Mouse (Mus musculus) T-helper 2 cell (primary cell): ENCODE measurements around the gene Cdc25a.

ENCODE experiments used
- in situ Hi-C: fragments of 300-600 bp; cut with MboI, MseI; formaldehyde crosslinking; loops from one replicate; pipeline ENCODE4 v1.15.1; 2025; ENCODE audit warnings: high pct_unique_total_duplicates

Gene Cdc25a

DNA sequence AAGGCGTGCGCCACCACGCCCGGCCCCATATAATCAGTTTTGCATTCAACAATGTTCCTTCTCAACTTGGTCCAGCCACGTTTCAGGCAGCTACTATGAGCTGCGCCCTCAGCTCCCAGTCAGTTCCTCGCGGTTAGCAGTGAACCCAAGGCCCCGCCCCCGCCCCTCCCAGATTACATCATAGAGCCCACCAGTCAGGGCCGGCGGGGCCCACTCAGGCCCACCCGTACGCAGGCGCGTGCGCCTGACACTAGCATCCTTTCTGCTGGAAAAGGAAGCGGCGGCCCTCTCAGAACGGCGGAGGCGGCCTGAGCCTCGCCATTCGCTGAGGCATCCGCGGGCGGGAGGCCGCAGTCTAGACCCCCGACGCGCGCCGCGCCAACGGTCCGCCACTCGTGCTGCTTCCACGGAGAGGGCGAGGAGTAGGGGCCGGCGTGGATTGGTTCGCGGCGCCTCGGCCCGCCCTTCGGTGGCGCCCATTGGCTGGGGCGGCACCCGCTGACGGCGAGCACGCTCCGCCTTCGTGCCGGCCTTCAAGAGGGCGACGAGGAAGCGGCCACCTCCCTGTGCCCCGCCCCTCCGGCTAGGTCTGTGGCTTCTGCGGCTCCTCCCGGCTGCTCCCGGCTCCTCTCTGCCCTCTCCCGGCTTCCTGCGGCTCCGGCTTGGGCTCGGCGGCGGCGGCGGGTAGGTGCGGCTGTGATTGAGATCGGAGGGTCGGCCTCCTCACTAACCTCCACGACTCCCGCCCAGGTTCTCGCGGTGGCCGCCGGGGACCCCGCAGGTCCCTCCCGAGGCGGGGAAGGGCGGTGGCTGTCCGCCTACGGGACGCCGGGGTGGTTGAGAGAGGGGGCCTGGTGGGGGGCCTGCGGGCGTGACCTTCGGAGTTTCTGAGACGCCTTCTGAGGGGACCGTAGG lies 56.1 kb downstream of the Cdc25a start, which contains the start of gene Map4:
Map4 (plus strand) TSS at position 204 of the 915 bp plus-strand sequence.
- in situ Hi-C loops, result no loop called here

DNA sequence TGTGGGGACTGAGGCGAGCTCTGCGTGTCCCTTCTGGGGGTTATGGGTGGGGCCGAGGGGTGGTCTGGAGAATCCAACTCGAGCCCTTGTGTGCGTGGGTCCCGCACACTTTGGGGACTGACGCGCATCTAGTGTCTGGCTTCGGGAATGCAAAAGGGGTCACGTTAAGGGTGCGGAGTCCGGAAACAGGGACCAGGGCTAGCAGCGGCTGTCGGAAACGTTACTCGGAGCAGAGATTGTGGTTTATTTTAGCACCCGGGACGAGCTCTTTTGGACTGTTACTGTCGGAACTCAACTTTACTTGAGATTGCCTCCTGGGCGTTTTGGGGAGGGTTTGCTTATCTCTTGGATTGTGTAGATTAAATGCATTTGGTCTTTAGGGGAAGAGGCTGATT lies 57.0 kb downstream of the Cdc25a start:
- in situ Hi-C loops, result no loop called here

DNA sequence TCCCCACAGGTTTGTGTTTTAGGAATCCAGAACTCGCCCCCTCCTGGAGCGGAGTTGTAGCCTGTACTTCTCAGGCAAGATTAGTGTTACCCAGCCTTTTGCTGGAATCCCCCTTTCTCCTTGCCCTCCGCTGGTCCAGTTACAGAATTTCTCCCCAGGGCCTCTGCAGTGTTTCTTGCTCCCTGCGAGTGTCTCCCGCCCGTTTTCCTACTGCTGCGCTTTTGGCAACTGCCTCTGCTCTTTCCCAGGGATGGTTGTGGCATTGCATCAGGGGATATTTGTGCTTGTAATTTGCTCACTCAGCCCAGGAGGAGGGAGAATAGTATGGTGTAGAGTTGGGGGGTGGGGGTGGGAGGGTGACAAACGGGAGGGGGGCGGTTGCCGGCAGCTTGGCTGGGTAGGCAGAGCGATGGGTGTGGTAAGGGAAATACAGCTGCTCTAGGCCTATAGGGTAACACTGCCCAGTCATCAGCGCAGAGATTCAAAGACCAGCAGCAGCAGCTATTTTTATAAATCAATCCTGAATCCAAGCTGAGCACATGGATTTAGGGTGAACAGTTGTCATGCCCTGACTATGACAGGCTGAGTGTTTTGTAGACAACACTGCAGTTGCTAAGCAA lies 57.5 kb downstream of the Cdc25a start:
- in situ Hi-C loops, result no loop called here

DNA sequence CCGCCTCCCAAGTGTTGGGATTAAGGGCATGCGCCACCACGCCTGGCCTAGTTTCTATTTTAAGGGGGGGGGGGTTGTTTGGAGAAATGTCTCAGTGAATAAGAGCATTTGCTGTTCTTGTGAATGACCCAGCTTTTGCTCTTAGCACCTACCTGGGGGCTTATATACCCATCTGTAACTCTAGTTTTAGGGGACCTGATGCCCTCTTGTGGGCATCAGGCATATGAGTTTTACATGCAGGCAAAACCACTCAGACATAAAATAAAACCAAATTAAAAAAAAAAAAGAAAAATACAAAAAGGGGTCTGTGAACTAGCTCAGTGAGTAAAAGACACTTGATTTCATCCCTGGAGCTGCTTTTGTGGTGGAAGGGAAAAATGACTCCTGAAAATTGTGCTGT lies 64.0 kb downstream of the Cdc25a start:
- in situ Hi-C loops, result no loop called here

DNA sequence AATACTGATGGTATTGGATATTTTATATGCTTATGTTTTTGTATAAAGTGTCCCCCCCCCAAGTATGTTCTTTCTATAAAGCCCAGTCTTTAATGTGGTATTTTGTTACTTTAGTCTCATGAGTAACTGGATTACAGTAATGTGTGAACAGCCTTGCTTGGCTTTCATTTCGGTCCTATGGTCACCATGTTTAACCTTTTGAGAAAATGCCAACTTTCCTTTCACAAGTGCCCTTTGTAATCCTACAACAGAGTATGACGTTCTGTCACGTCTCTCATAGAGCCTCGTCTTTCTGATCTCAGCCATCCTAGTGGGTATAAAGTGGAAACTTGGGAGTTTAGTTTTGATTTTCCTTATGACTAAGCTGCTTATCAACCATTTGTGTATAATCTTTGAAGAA lies 67.4 kb downstream of the Cdc25a start:
- in situ Hi-C loops, result loop anchor here (5.0 kb wide), 1 partner anchor 50 kb away; no protein-coding TSS in a partner anchor
